Mouse (Mus musculus): ENCODE measurements at regions not wholly inside any gene's neighbourhood (a gene's known extent, or its start where the extent isn't known, plus 50 kb on each side); places are given as distances from the start of the nearest gene placed in this dataset.
A peak's percentile ranks its signal among the peaks of the same experiment; 100 is the strongest.

- no peak for DNase-seq
Measured at GRCm38 (mm10) chr14:89242159-89242558, 771.0 kb upstream of the Pcdh20 start.

DNA sequence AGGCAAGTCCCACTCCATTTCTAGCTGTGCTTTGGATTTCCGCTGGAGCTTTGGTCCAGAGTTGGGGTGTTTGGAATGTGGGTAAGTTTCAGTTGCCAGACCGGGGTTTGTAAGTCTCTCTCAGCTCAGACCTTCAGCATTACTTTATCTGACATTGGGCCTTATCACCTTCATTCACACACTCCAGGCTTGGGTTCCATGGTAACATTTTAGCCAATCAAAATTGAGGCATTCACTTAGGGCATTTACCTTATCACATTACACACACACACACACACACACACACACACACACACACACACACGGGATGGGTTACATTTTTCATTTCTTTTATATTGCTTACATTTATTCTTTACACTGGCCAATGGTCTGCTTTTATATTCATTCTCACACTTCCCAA is 765.3 kb upstream of the Pcdh20 start:
- no peak for DNase-seq

- DNase-seq, result no peak
Measured at GRCm38 (mm10) chr14:89230482-89230881, 759.3 kb upstream of the Pcdh20 start.

GRCm38 (mm10) chr14:89217390-89217789 is 746.2 kb upstream of the Pcdh20 start:
- DNase-seq, result no peak

GRCm38 (mm10) chr14:89181386-89181979 is 710.3 kb upstream of the Pcdh20 start:
- peak; percentile 10 to 18 for DNase-seq

GRCm38 (mm10) chr14:89142994-89143686 is 671.9 kb upstream of the Pcdh20 start:
- DNase-seq, result no peak

DNA sequence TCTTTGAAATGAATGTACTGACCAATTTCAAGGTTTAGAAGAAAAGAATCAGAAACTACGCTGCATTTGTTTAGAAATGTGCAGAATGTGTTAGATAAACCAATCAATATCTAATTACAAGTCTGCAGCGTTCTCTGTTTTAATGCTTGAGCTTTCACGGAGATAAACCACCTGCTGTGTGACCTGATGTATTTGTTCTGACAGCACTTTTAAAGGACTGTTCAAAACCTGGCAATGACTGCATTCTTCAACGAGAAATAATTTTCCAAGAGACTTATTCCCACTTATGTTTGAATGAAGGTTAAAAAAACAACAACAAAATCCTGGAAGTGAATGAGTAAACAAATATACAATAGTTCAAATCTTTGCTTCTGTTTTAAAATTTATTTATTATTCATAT is 628.1 kb upstream of the Pcdh20 start:
- DNase-seq, result peak; percentile 54 to 65

DNA sequence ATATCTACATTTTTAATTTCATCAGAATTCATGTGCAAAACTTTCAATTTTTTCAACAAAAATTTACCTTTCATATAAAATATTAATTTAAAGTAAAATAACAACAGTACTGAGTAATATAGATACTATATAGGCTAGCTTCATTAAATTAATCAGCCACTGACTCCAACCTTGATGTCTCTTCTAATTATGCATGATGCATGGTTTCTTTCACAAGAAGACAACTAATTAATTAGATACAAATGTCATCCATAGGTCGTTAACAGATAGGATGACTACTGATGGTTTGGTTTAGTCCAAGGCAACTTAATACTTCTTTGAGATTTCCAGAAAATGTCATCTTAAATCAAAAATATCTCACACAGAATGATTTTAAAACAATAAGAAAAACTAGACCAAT is 618.5 kb upstream of the Pcdh20 start:
- DNase-seq, result no peak

DNA sequence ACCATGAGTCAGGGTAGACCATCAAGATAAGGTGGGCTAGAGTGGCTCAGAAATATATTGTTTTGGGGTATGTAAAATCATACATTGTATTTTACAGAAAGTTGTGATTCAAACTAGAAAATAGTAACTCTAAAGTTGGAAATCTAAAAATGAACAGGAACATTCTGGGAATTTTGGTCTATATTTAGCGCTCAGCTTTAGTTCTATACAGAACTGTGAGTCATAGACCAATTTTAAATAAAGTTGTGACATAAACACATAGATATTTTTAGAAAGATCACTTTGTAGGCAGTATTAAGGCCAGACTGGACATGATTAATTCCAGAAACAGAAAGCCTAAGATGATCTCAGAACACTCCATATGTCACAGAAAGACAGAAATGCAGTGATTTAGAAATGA is 604.8 kb upstream of the Pcdh20 start:
- DNase-seq, result no peak

DNA sequence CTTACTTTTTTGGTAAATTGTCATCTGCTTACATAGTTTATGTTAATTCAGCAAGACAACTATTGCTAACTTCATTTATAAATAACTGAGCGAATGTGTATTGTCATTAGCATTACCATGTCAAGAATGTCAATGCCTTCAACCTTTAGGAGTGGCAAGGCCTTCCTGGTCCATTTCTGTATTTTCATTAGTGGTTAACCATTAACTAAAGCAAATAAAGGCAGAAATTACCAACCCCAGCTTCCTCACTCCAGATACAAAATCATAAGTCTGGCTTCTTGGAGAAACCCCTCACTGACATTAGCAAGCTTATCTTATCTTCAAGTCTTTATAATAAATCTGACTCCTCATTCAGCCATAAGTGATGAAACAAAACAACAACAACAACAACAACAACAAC is 592.8 kb upstream of the Pcdh20 start:
- no peak for DNase-seq

- DNase-seq, result no peak
Measured at GRCm38 (mm10) chr14:89062583-89063436, 591.6 kb upstream of the Pcdh20 start.

DNA sequence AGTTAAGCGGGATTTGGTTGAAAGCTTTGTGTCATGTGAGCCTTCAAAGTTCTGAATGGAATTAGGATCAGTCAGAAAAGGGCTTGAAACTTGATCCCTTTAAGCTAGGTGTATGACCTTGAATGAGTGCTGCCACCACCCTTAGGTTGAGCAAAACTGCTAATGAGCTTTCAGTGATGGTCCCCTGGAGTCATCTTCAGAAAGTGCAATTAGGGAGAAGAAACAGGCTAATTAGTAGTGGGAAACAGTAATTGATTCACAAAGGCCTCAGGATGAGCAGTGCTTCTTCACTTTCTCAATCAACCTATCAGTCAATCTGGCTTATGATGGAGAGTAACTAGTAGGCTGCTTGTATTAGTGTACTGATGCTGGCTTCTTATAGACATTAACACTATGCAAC is 590.1 kb upstream of the Pcdh20 start:
- DNase-seq, result no peak

DNA sequence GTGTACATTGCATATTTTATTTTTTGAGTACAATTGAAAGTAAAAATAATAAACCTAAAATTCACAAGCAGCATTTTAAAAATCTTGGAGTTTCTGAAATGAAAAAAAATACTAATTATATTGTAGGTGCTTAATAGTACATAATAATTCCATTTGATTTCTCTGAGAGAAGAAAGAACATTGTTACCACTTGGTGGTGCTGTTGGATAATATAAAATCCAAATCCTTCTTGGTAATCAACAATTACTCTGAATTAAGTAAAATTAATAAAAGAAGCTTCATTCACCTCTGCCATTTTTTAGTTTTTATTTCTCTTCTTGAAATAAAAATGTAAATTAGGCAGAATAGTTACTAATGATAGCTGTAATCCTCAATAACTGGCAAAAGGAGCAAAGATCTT is 563.2 kb upstream of the Pcdh20 start:
- DNase-seq, result peak; percentile 2 to 50

DNA sequence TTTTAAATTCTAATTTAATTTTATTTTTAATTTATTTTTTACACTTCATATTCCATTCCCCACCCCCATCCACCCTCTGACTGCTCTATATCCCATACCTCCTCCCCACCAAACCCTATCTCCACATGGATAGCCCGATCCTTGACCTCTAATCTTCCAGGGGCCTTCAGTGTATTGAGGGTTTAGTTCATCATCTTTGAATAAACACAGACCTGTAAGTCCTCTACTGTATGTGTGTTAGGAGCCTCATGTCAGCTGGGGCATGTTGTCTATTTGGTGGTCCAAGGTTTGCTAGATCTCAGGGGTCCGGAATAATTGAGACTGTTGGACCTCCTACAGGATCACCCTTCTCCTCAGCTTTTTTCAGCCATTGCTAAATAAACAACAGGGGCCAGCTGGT is 540.2 kb upstream of the Pcdh20 start:
- DNase-seq, result no peak

- DNase-seq, result no peak
Measured at GRCm38 (mm10) chr14:89009648-89010047, 538.5 kb upstream of the Pcdh20 start.

DNA sequence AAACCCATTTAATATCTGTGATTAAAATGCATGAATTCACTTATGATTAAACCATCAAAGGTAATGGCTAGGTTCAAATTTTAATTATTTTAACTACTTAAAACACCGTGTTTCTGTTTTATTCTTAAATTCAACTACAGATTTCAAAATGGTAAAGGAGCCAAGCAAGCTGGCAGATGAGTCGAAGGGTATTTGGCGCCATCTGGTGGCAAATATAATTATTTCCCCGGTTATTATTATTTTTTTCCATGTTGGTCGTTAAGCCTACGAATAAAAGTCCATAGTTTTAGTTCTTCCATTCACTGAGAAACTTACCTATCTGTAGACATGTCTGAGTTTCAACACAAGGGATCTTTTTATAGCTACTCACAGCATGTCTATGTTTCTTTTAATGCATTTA is 510.7 kb upstream of the Pcdh20 start:
- peak; percentile 38 to 46 for DNase-seq

DNA sequence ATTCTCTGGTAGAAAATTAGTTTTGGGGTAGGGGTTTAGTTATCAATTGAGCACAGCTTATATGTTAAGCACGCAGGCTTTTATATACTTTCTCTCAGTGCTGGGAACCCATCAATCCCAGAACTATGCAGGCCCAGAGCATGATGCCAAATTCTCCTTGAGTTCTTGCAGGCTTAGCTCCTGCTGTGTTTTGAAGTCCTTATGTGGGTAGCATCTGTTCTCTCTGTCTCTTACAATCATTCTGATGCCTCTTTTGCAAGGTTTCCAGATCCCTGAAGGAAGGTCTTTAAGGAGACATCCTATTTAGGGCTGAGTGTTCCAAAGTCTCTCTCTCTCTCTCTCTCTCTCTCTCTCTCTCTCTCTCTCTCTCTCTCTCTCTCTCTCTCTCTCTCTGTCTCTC is 504.8 kb upstream of the Pcdh20 start:
- peak; percentile 2 to 3 for DNase-seq

DNA sequence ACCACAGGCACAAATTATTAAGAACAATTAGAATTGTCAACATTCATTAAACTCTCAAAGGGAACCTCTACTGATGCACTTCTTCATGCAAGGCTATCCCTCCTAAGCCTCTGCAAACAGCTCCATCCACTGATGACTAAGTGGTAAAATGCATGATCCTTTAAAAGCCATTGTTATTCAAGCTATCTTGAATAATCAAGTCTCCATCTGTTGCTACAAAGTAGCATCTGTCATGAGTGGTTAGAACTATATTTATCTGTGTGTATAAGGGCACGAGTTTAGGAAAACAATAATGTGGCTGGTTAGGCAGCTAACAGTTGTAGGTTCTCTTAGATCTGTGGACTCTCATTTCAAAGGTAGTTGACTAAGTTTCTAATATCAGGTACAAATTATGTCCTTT is 463.4 kb upstream of the Pcdh20 start:
- DNase-seq, result no peak
